Mouse (Mus musculus) megakaryocyte, embryonic 14.5 days (primary cell): ENCODE measurements around the gene Tnc.

ENCODE experiments used
- FLI1 ChIP-seq: IDR thresholded peaks from 2 replicates; pipeline ENCODE4 v1.6.1; 2012; ENCODE audit warnings: low read length, inconsistent platforms, mixed read lengths
- GATA1 ChIP-seq: IDR thresholded peaks from 3 replicates; pipeline ENCODE4 v1.6.1; 2012; ENCODE audit warnings: mixed read lengths, low read length, inconsistent platforms, borderline replicate concordance

- TF ChIP-seq FLI1 (no peak), GATA1 (no peak)
Measured at GRCm38 (mm10) chr4:63988090-63988489, 58.7 kb downstream of the Tnc start.
